9 mouse cellular contexts compared by ENCODE assay signal in genomic region chr1:169495621-169496020, GRCm38 (mm10). TPM values are rescaled to one million over a fixed set of nuclear protein-coding genes. Genes with fewer than 3 reads are reported as not detected.
DNase-seq lines count a peak whose midpoint lies in the region; ATAC-seq and TF ChIP-seq lines count a peak whose summit lies in the region.
"Had no signal": no experiment of that assay in that cellular context is flagged by ENCODE, and none has a peak within 500 bp of the region (broad histone marks: within the 10 kb centered on the region; RNA-seq: fewer than 3 reads in every experiment).

No protein-coding gene starts in this region.

- no peak overlapping the region for H3K9ac ChIP-seq in midbrain, embryonic 16.5 days (ENCODE audit: low read depth, low read length)
- H3K9ac ChIP-seq: midbrain, embryonic 12.5 days had no signal

- H3K9me3 ChIP-seq in midbrain, embryonic 16.5 days (replicated peaks; ENCODE audit: control insufficient read depth, low read length, poor library complexity, severe bottlenecking), result no peaks in the 10 kb centered on the region
- H3K9me3 ChIP-seq: midbrain, embryonic 12.5 days had no signal

- no peak overlapping the region for H3K4me3 ChIP-seq in embryonic fibroblast, embryonic 13.5 days (ENCODE audit: insufficient read depth, low read length)
- no peak overlapping the region for H3K4me3 ChIP-seq in left cerebral cortex, adult 2 months
- H3K4me3 ChIP-seq in midbrain, embryonic 16.5 days (ENCODE audit: low read depth, low read length), result no peak overlapping the region
- H3K4me3 ChIP-seq: midbrain, embryonic 12.5 days had no signal

- no peak overlapping the region for H3K4me2 ChIP-seq in midbrain, embryonic 16.5 days (ENCODE audit: low read length)
- H3K4me2 ChIP-seq: midbrain, embryonic 12.5 days had no signal

- intact Hi-C loops in left cerebral cortex, adult 2 months (cut with DNase I), result no loop called here

- peak; percentile 5 for DNase-seq in CD4-positive, CD25-positive, alpha-beta regulatory T cell, adult 2 months (ENCODE audit: low read depth, low spot score)
- DNase-seq in testis, postnatal 10 days (ENCODE audit: low spot score), result peak; percentile 80
- no peak for DNase-seq in testis, postnatal 14 days (ENCODE audit: low spot score)
- peak; percentile 60 to 62 for DNase-seq in left cerebral cortex, adult 2 months (ENCODE audit: extremely low spot score in 1 of 2, low spot score in 2 of 2)
- DNase-seq in thymus, postnatal 14 days, result no peak

- H3K36me3 ChIP-seq in midbrain, embryonic 16.5 days (ENCODE audit: control insufficient read depth, insufficient read depth, low read length), result no peaks in the 10 kb centered on the region

- WGBS in midbrain, embryonic 16.5 days, result 62% methylated on average over 8 of the region's 8 CpGs

- no peak for TF ChIP-seq POLR2A in embryonic fibroblast, embryonic 13.5 days (IDR thresholded peaks at IDR 0.05; ENCODE audit: low read depth, low read length)

- H3K4me1 ChIP-seq in embryonic fibroblast, embryonic 13.5 days (ENCODE audit: control insufficient read depth, insufficient read depth, low read length), result no peaks in the 10 kb centered on the region
- H3K4me1 ChIP-seq in midbrain, embryonic 16.5 days (ENCODE audit: control insufficient read depth, insufficient read depth, low read length), result no peaks in the 10 kb centered on the region; the same call in none of the 2 replicates
- H3K4me1 ChIP-seq: midbrain, embryonic 12.5 days had no signal

- no peaks in the 10 kb centered on the region for H3K27me3 ChIP-seq in midbrain, embryonic 16.5 days (ENCODE audit: control insufficient read depth, insufficient read depth, low read depth, low read length)
- H3K27me3 ChIP-seq: midbrain, embryonic 12.5 days had no signal

- peak; percentile 16; the same call in 1 of the 2 replicates for TF ChIP-seq CTCF in embryonic fibroblast, embryonic 13.5 days (IDR thresholded peaks at IDR 0.05; ENCODE audit: borderline replicate concordance, insufficient read depth, low read length)
- peak; percentile 70 for TF ChIP-seq CTCF in left cerebral cortex, adult 2 months (IDR thresholded peaks at IDR 0.05)

- no peak for ATAC-seq in CD4-positive, CD25-positive, alpha-beta regulatory T cell, adult 4 months
- ATAC-seq in midbrain, embryonic 16.5 days, result peak; percentile 62; the same call in 1 of the 2 replicates

- H3K27ac ChIP-seq in embryonic fibroblast, embryonic 13.5 days (ENCODE audit: insufficient read depth, low read length), result no peak overlapping the region
- H3K27ac ChIP-seq in left cerebral cortex, adult 2 months, result no peak overlapping the region
- H3K27ac ChIP-seq in midbrain, embryonic 16.5 days (ENCODE audit: low read length), result no peak overlapping the region; the same call in 1 of the 2 replicates
- H3K27ac ChIP-seq: midbrain, embryonic 12.5 days had no signal

RNA-seq across cellular contexts. Expression of gene Nuf2, which starts 35.6 kb away (rescaled TPM):
- 1 to 10 TPM; 3.9 to 6.6 TPM for polyA plus RNA-seq in CD4-positive, CD25-positive, alpha-beta regulatory T cell, adult 4 months (2017; shearing (Covaris generic))
- polyA plus RNA-seq in embryonic fibroblast, embryonic 13.5 days (2011; ENCODE audit: insufficient read length, low read depth, missing spikeins), result 33.1 and 54.0 TPM in 2 replicates
- 1 to 10 TPM; 1.4 to 1.5 TPM for total RNA-seq in left cerebral cortex, adult 2 months (2021)
- 8.0 and 9.0 TPM in 2 replicates for polyA plus RNA-seq in midbrain, embryonic 16.5 days (2015; fragmentation: Nextera tagmentation; extraction: Ambion mirVana)

Comparison
In these comparisons a context has a peak if more than half of its experiments do, and no peak if none do; other contexts are left out.
1. DNase-seq: peak in CD4-positive, CD25-positive, alpha-beta regulatory T cell, adult 2 months (single experiment), testis, postnatal 10 days (single experiment) and left cerebral cortex, adult 2 months (2 of 2); none in testis, postnatal 14 days (single experiment) and thymus, postnatal 14 days (single experiment).